Mouse (Mus musculus): ENCODE measurements around the gene Gm10563. TPM values are rescaled to one million over a fixed set of nuclear protein-coding genes. Genes with fewer than 3 reads are reported as not detected.
"Not testable (repeated sequence)": the region's sequence is repeated elsewhere in the genome, so short reads cannot be mapped to it uniquely, and the experiment has no call there.

Gene Gm10563
- polyA plus RNA-seq, 1 experiment from 2014 or later = not detected

- H3K4me2 ChIP-seq = no peak overlapping the region
- H3K4me3 ChIP-seq = no peak overlapping the region
- H3K9ac ChIP-seq = no peak overlapping the region
- peaks cover 9% of the 10 kb centered on the region for H3K4me1 ChIP-seq (replicated peaks)
- H3K36me3 ChIP-seq = peaks cover 15% of the 10 kb centered on the region
- 85% methylated on average over 2 of the region's 2 CpGs for WGBS
- no peaks in the 10 kb centered on the region for H3K27me3 ChIP-seq (replicated peaks)
- H3K9me3 ChIP-seq (replicated peaks) = no peaks in the 10 kb centered on the region
- no peak overlapping the region for H3K27ac ChIP-seq (ENCODE audit: poor library complexity, severe bottlenecking)
- ATAC-seq (ENCODE audit: insufficient number of reproducible peaks, low FRiP score) = no peak
Measured at GRCm38 (mm10) chr4:155573155-155573554, 72.1 kb downstream of the Gm10563 start.

GRCm38 (mm10) chr4:155571442-155571841 is 73.8 kb downstream of the Gm10563 start:
- ATAC-seq (ENCODE audit: insufficient number of reproducible peaks, low FRiP score) = no peak
- Histone ChIP-seq H3K27ac (ENCODE audit: poor library complexity, severe bottlenecking) (no peak overlapping the region), H3K4me3 (no peak overlapping the region), H3K36me3 (no peaks in the 10 kb centered on the region), H3K9me3 (replicated peaks) (no peaks in the 10 kb centered on the region), H3K4me2 (no peak overlapping the region), H3K9ac (no peak overlapping the region), H3K4me1 (replicated peaks) (peaks cover 10% of the 10 kb centered on the region), H3K27me3 (replicated peaks) (no peaks in the 10 kb centered on the region)
- 61% methylated on average over 2 of the region's 2 CpGs for WGBS

- not testable (repeated sequence) for H3K27ac ChIP-seq (ENCODE audit: poor library complexity, severe bottlenecking); H3K27me3 ChIP-seq (replicated peaks); H3K4me3 ChIP-seq; H3K4me2 ChIP-seq; H3K36me3 ChIP-seq; H3K9me3 ChIP-seq (replicated peaks); H3K9ac ChIP-seq; ATAC-seq (ENCODE audit: insufficient number of reproducible peaks, low FRiP score)
- WGBS = 89% methylated on average over 11 of the region's 11 CpGs
- peaks cover 19% of the 10 kb centered on the region for H3K4me1 ChIP-seq (replicated peaks)
Measured at GRCm38 (mm10) chr4:155570315-155570714, 74.9 kb downstream of the Gm10563 start.

- Histone ChIP-seq H3K9ac (no peak overlapping the region), H3K4me3 (no peak overlapping the region), H3K36me3 (no peaks in the 10 kb centered on the region), H3K27ac (ENCODE audit: poor library complexity, severe bottlenecking) (no peak overlapping the region), H3K9me3 (replicated peaks) (no peaks in the 10 kb centered on the region), H3K27me3 (replicated peaks) (no peaks in the 10 kb centered on the region), H3K4me2 (no peak overlapping the region), H3K4me1 (replicated peaks) (peaks cover 24% of the 10 kb centered on the region)
- WGBS = 92% methylated on average over 6 of the region's 6 CpGs
- ATAC-seq (ENCODE audit: insufficient number of reproducible peaks, low FRiP score) = no peak
Measured at GRCm38 (mm10) chr4:155569818-155570217, 75.4 kb downstream of the Gm10563 start.

- Histone ChIP-seq H3K4me3 (no peak overlapping the region), H3K9me3 (replicated peaks) (no peaks in the 10 kb centered on the region), H3K9ac (no peak overlapping the region; the same call in 1 of the 2 replicates), H3K4me1 (replicated peaks) (peaks cover 30% of the 10 kb centered on the region), H3K36me3 (no peaks in the 10 kb centered on the region), H3K4me2 (no peak overlapping the region), H3K27me3 (replicated peaks) (no peaks in the 10 kb centered on the region), H3K27ac (ENCODE audit: poor library complexity, severe bottlenecking) (no peak overlapping the region)
- ATAC-seq (ENCODE audit: insufficient number of reproducible peaks, low FRiP score) = no peak
- WGBS = 80% methylated on average over 7 of the region's 7 CpGs
Measured at GRCm38 (mm10) chr4:155568632-155569370, 76.4 kb downstream of the Gm10563 start.

GRCm38 (mm10) chr4:155568170-155568569 is 77.0 kb downstream of the Gm10563 start:
- 31% methylated on average over 2 of the region's 2 CpGs for WGBS
- Histone ChIP-seq H3K36me3 (no peaks in the 10 kb centered on the region), H3K4me1 (replicated peaks) (peaks cover 30% of the 10 kb centered on the region), H3K9me3 (replicated peaks) (no peaks in the 10 kb centered on the region), H3K9ac (no peak overlapping the region), H3K27ac (ENCODE audit: poor library complexity, severe bottlenecking) (no peak overlapping the region), H3K27me3 (replicated peaks) (no peaks in the 10 kb centered on the region), H3K4me3 (no peak overlapping the region), H3K4me2 (no peak overlapping the region)
- ATAC-seq (ENCODE audit: insufficient number of reproducible peaks, low FRiP score) = no peak

GRCm38 (mm10) chr4:155566555-155566954 is 78.7 kb downstream of the Gm10563 start:
- Histone ChIP-seq H3K27me3 (replicated peaks) (no peaks in the 10 kb centered on the region), H3K9ac (no peak overlapping the region), H3K36me3 (no peaks in the 10 kb centered on the region), H3K4me2 (no peak overlapping the region), H3K4me1 (replicated peaks) (peaks cover 43% of the 10 kb centered on the region), H3K27ac (ENCODE audit: poor library complexity, severe bottlenecking) (no peak overlapping the region), H3K9me3 (replicated peaks) (no peaks in the 10 kb centered on the region), H3K4me3 (no peak overlapping the region)
- no peak for ATAC-seq (ENCODE audit: insufficient number of reproducible peaks, low FRiP score)
- 47% methylated on average over 8 of the region's 8 CpGs for WGBS

Other genes with a start within 250 kb of the Gm10563 start
- gene Gabrd, start 247.3 kb downstream of the Gm10563 start, polyA plus RNA-seq (2016; fragmentation: Nextera tagmentation; extraction: Ambion mirVana) = not detected in 2 replicates
- 0.87 and 1.3 TPM in 2 replicates for gene Cfap74, start 236.2 kb downstream of the Gm10563 start, polyA plus RNA-seq (2016; fragmentation: Nextera tagmentation; extraction: Ambion mirVana)
- gene Tmem52, start 176.3 kb downstream of the Gm10563 start, polyA plus RNA-seq (2016; fragmentation: Nextera tagmentation; extraction: Ambion mirVana) = not detected in 2 replicates
- 394 and 400 TPM in 2 replicates for gene Gnb1, start 154.0 kb downstream of the Gm10563 start, polyA plus RNA-seq (2016; fragmentation: Nextera tagmentation; extraction: Ambion mirVana)
- gene Nadk, start 83.0 kb downstream of the Gm10563 start, polyA plus RNA-seq (2016; fragmentation: Nextera tagmentation; extraction: Ambion mirVana) = 52.0 and 52.5 TPM in 2 replicates
- 8.9 and 9.1 TPM in 2 replicates for gene Slc35e2, start 44.0 kb downstream of the Gm10563 start, polyA plus RNA-seq (2016; fragmentation: Nextera tagmentation; extraction: Ambion mirVana)
- gene Cdk11b, start 20.6 kb downstream of the Gm10563 start, polyA plus RNA-seq (2016; fragmentation: Nextera tagmentation; extraction: Ambion mirVana) = 51.8 and 52.3 TPM in 2 replicates
- gene Mmp23, start 8.0 kb upstream of the Gm10563 start, polyA plus RNA-seq (2016; fragmentation: Nextera tagmentation; extraction: Ambion mirVana) = 72.0 and 75.7 TPM in 2 replicates
- gene Mib2, start 23.8 kb upstream of the Gm10563 start, polyA plus RNA-seq (2016; fragmentation: Nextera tagmentation; extraction: Ambion mirVana) = 21.7 and 22.4 TPM in 2 replicates
- 5.2 and 5.5 TPM in 2 replicates for gene Fndc10, start 48.9 kb upstream of the Gm10563 start, polyA plus RNA-seq (2016; fragmentation: Nextera tagmentation; extraction: Ambion mirVana)
- gene Ssu72, start 59.4 kb upstream of the Gm10563 start, polyA plus RNA-seq (2016; fragmentation: Nextera tagmentation; extraction: Ambion mirVana) = 111 and 116 TPM in 2 replicates
- gene Tmem240, start 89.4 kb upstream of the Gm10563 start, polyA plus RNA-seq (2016; fragmentation: Nextera tagmentation; extraction: Ambion mirVana) = 0.63 and 0.67 TPM in 2 replicates
- 102 and 104 TPM in 2 replicates for gene Atad3a, start 115.7 kb upstream of the Gm10563 start, polyA plus RNA-seq (2016; fragmentation: Nextera tagmentation; extraction: Ambion mirVana)
- gene Vwa1, start 129.3 kb upstream of the Gm10563 start, polyA plus RNA-seq (2016; fragmentation: Nextera tagmentation; extraction: Ambion mirVana) = 1.7 TPM in 2 replicates
- 7.0 and 7.2 TPM in 2 replicates for gene Tmem88b, start 140.5 kb upstream of the Gm10563 start, polyA plus RNA-seq (2016; fragmentation: Nextera tagmentation; extraction: Ambion mirVana)
- not detected in 2 replicates for gene Ankrd65, start 145.0 kb upstream of the Gm10563 start, polyA plus RNA-seq (2016; fragmentation: Nextera tagmentation; extraction: Ambion mirVana)
- gene Mrpl20, start 157.5 kb upstream of the Gm10563 start, polyA plus RNA-seq (2016; fragmentation: Nextera tagmentation; extraction: Ambion mirVana) = 137 and 151 TPM in 2 replicates
- gene Ccnl2, start 167.1 kb upstream of the Gm10563 start, polyA plus RNA-seq (2016; fragmentation: Nextera tagmentation; extraction: Ambion mirVana) = 137 TPM in 2 replicates
- 128 and 132 TPM in 2 replicates for gene Aurkaip1, start 185.9 kb upstream of the Gm10563 start, polyA plus RNA-seq (2016; fragmentation: Nextera tagmentation; extraction: Ambion mirVana)
- gene Mxra8, start 194.3 kb upstream of the Gm10563 start, polyA plus RNA-seq (2016; fragmentation: Nextera tagmentation; extraction: Ambion mirVana) = 50.2 and 62.4 TPM in 2 replicates
- 9.4 and 10.1 TPM in 2 replicates for gene Dvl1, start 202.0 kb upstream of the Gm10563 start, polyA plus RNA-seq (2016; fragmentation: Nextera tagmentation; extraction: Ambion mirVana)
- 0.13 and 0.19 TPM in 2 replicates for gene Tas1r3, start 218.0 kb upstream of the Gm10563 start, polyA plus RNA-seq (2016; fragmentation: Nextera tagmentation; extraction: Ambion mirVana)
- gene Cptp, start 224.0 kb upstream of the Gm10563 start, polyA plus RNA-seq (2016; fragmentation: Nextera tagmentation; extraction: Ambion mirVana) = 9.2 and 10.1 TPM in 2 replicates
- 37.8 and 38.3 TPM in 2 replicates for gene Ints11, start 224.1 kb upstream of the Gm10563 start, polyA plus RNA-seq (2016; fragmentation: Nextera tagmentation; extraction: Ambion mirVana)
- 31.2 and 31.5 TPM in 2 replicates for gene Pusl1, start 246.4 kb upstream of the Gm10563 start, polyA plus RNA-seq (2016; fragmentation: Nextera tagmentation; extraction: Ambion mirVana)
- 13.8 and 14.2 TPM in 2 replicates for gene Acap3, start 246.4 kb upstream of the Gm10563 start, polyA plus RNA-seq (2016; fragmentation: Nextera tagmentation; extraction: Ambion mirVana)

All from heart, embryonic 12.5 days (tissue).